Mouse (Mus musculus) embryo, embryonic 10 days (tissue): ENCODE measurements at regions not wholly inside any gene's neighbourhood (a gene's known extent, or its start where the extent isn't known, plus 50 kb on each side); places are given as distances from the start of the nearest gene placed in this dataset.

Experiments
- DNase-seq: peaks from one replicate; pipeline ENCODE4 v3.0.0-alpha.2; 2015; ENCODE audit warnings: low spot score

GRCm38 (mm10) chr16:74598361-74598760, 186.7 kb upstream of the Robo2 start:
- no peak for DNase-seq

GRCm38 (mm10) chr16:74597735-74598340, 186.2 kb upstream of the Robo2 start:
- DNase-seq = no peak

- DNase-seq = peak; percentile 12
These were observed 180.3 kb upstream of the Robo2 start for GRCm38 (mm10) chr16:74591896-74592295.

- no peak for DNase-seq
These were observed 171.2 kb upstream of the Robo2 start for GRCm38 (mm10) chr16:74582645-74583423.

DNA sequence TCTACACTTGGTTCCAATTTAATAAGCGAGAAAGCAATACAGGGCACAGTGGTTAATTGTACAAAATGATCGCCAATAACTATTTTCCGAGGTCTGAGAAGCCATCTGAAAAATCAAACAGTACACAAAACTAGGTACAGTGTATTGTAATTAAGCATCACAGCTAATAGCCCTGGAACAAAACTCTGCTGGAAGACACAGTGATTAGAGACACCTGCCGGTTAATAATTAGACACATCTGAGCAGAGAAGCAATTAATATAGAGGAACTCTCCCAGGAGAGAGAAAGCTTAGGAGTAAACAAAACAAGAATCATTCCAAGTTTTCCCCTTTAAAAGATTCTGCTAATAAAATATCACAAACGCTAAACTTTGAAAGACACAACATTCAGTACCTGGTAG, 136.7 kb upstream of the Robo2 start:
- no peak for DNase-seq

DNA sequence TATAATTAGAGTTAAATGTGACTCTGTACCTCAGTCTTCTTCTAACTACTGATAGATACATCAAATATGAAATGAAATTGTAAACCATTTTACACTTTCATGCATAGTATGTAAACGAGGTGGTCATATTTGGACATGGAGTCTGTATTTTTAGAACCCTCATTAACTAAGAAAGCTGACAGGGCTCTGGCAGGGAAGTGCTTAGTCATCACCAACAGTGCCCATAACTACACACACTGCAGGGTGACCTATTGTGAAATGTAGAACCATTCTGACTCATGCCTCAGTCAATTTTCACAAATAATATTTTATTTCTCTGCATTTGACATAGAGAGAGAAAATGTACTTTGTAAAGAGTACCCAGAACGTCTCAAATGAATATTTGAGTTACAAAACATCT, 118.9 kb upstream of the Robo2 start:
- no peak for DNase-seq

- DNase-seq = peak; percentile 30
These were observed 116.6 kb upstream of the Robo2 start for GRCm38 (mm10) chr16:74528245-74528644.

DNA sequence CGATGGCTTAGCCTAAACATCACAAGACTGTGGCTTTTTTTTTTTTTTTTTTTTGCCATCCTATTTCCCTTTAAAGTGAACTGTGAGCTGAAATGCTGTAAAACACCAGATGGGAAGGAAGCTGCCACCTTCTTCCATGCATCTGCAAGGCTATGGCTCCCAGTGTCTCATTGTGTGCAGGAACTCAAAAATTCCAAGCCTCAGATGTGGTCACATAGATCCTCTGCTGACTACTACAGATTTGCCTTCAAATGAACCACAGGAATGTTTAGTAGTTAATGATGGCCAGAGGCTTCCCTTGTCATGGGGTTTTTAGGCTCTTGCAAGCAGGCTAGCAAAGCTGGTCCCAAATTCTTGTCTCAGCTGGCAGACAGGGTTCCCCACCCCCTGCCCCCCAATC, 114.9 kb upstream of the Robo2 start:
- DNase-seq = peak; percentile 12

DNA sequence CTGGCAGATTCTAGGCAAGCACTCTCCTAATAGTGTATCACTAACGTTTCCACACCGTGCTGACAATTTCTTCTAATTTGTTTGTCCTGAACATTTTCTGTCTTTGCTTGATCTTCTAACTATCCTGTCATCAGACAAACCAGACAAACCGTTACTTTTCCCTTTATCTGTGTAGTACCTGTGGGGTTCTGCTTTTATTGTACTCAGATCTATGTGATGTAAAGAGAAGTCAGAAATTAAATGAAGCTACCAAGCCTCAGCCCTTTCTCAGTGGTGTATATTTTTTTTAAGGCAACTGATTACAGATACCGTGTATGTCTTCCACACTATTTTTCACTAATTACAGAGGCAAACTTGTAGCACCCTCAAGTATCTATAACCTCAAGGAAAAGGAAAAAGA, 108.9 kb upstream of the Robo2 start:
- no peak for DNase-seq

GRCm38 (mm10) chr16:74517888-74518287, 106.3 kb upstream of the Robo2 start:
- DNase-seq = no peak

- DNase-seq = no peak
These were observed 105.7 kb upstream of the Robo2 start for GRCm38 (mm10) chr16:74517374-74517773.

DNA sequence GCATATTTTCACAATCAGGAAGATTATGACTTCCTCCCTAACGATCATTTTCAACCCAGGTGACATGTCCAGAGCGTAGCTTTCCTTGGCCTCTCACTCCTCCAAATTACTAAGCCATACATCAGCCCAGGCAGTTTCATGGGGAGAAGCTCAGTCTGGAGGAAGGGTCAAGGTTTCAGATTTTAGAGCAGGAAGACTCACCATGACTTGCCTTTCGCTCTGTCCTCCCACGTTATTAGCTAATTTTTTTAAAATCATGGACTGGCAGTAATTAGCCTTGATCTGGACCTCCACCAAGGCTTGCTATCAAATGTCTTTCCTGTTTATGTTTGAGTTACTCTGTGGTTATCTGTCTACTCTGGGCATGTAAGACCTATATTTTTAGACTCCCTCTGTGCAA, 102.9 kb upstream of the Robo2 start:
- DNase-seq = peak; percentile 11

- DNase-seq = no peak
These were observed 98.8 kb upstream of the Robo2 start for GRCm38 (mm10) chr16:74510383-74510782.

- no peak for DNase-seq
These were observed 97.9 kb upstream of the Robo2 start for GRCm38 (mm10) chr16:74509489-74509888.

GRCm38 (mm10) chr16:74506719-74507118, 95.1 kb upstream of the Robo2 start:
- DNase-seq = no peak

- no peak for DNase-seq
These were observed 94.6 kb upstream of the Robo2 start for GRCm38 (mm10) chr16:74506173-74506709.

DNA sequence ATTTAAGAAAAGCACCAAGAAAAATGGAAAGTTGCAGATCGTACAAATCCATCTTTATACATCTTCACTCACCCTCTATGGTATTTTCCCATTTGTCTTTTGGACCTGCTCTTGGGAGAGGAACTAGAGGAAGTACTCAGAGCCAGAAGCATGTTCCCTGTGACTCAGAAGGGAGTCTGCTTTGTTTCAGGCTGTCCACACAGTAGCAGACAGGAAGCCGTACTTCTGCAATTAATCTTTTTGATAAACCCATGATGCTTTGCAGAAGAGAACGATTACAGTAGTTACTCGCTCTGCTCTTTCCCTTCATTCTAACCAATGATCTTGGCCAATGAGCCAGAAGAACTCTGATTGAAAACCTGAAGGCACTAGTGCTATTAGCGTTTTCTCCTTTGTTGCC, 92.8 kb upstream of the Robo2 start:
- DNase-seq = no peak

DNA sequence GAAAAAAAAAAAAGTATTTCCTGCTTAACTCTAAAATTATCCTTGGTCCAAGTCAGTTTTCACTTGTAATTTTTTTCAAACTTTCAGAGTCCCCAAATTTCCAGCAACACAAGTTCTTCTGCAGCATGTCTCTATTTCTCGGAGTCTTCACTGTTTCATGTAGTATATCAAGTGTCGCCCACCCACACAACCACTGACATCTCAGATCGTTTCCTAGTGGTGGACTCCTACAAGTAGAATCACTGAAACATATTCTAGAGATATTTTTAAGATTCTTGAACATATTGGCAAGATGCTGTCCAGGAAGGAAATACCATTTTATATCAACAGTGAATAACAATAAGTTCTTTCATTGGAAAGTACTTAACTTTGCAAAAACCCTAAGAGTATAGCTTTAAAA, 89.1 kb upstream of the Robo2 start:
- DNase-seq = no peak

- DNase-seq = no peak
These were observed 56.3 kb upstream of the Robo2 start for GRCm38 (mm10) chr16:74467745-74468420.

- no peak for DNase-seq
These were observed 55.5 kb upstream of the Robo2 start for GRCm38 (mm10) chr16:74467159-74467558.

DNA sequence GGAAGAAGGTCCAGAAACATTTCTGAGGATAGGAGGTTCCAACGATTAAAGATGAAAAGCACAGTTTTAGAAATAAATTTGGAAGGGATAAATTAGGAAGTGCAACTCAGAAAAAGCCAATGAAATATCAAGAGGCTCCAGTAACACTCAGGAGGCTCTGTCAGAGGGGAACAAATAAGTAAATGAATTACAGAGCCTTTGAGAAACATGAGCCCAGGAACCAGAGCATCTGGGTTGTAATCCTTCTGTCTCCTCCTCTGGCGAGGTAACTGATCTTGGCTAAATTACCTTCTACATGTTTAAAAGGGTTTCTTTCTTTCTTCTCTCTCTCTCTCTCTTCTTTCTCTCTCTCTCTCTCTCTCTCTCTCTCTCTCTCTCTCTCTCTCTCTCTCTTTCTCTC, 53.2 kb upstream of the Robo2 start:
- no peak for DNase-seq

- DNase-seq = peak; percentile 15
These were observed 52.7 kb upstream of the Robo2 start for GRCm38 (mm10) chr16:74464290-74464689.

- DNase-seq = no peak
These were observed 50.8 kb upstream of the Robo2 start for GRCm38 (mm10) chr16:74462436-74462835.
